Mouse (Mus musculus): ENCODE measurements at regions not wholly inside any gene's neighbourhood (a gene's known extent, or its start where the extent isn't known, plus 50 kb on each side); places are given as distances from the start of the nearest gene placed in this dataset.

DNA sequence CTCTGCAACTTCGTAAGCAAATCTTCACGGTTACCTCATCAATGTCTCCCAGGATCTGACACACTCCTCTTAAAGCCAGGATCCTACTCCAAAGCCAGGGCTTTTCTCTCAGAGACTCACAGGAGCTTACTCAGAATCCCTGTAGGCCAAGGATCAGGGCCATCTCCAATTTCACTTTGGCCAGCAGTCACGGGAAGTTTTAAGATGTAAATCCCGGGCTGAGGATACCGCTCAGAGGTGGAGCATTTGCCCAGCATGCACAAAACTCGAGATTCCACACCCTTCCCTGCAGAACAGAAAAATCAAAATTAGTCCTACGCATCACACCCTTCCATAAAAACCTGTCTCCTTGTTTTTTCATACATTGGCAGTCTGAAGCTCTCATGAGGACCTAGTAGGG lies 112.1 kb upstream of the Slc24a5 start:
- DNase-seq = no peak

GRCm38 (mm10) chr2:124959431-124959830 lies 108.5 kb upstream of the Slc24a5 start:
- DNase-seq = no peak

- no peak for DNase-seq
These were observed 95.8 kb upstream of the Slc24a5 start for GRCm38 (mm10) chr2:124971826-124972749.

- no peak for DNase-seq
These were observed 92.8 kb upstream of the Slc24a5 start for GRCm38 (mm10) chr2:124975106-124975505.

GRCm38 (mm10) chr2:124990976-124991375 lies 76.9 kb upstream of the Slc24a5 start:
- DNase-seq = no peak

GRCm38 (mm10) chr2:125015007-125015406 lies 52.9 kb upstream of the Slc24a5 start:
- DNase-seq = peak; percentile 64

DNA sequence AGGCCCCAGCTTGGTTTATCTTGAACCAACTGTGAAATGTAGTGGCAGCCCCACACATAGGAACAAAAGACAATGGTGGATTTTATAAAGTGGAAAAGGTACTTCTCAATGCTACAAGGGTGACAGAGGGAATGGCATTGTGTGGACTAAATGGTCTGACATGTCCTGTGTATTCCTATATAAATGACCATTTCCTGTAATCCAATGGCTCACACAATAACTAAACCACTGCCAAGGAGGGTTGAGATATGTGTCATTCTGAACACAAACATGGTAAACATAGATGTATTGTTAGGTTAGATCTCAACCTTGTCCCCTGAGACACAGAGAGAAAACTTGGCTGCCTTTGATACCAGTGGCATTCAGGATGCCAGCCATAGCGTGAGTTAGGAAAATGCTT lies 51.0 kb upstream of the Slc24a5 start:
- DNase-seq = no peak

Data from cerebellum, adult 8-10 months (tissue).